Mouse (Mus musculus) hindbrain, embryonic 15.5 days (tissue): ENCODE measurements around the gene Spint5. TPM values are rescaled to one million over a fixed set of nuclear protein-coding genes. Genes with fewer than 3 reads are reported as not detected.

Source experiments
- ATAC-seq: fragments of 200-750 bp; cut with Nextera tagmentation; 2 replicates; pipeline ENCODE4 v1.8.0; 2017; ENCODE audit warnings: low read depth, moderate number of reproducible peaks, moderate TSS enrichment; ENCODE audit not compliant: low FRiP score
- H3K27ac ChIP-seq: fragments of 300-500 bp; sonication (generic); replicated peaks from 2 replicates; pipeline ENCODE4 v1.5.1; 2015; ENCODE audit warnings: mild to moderate bottlenecking, inconsistent platforms
- H3K27me3 ChIP-seq: fragments of 300-500 bp; sonication (generic); 2 replicates; pipeline ENCODE4 v1.6.1; 2015; ENCODE audit warnings: control low read depth, inconsistent platforms
- H3K36me3 ChIP-seq: fragments of 300-500 bp; sonication (generic); 2 replicates; pipeline ENCODE4 v1.6.1; 2015; ENCODE audit warnings: control low read depth, inconsistent platforms
- H3K4me1 ChIP-seq: fragments of 300-500 bp; sonication (generic); replicated peaks from 2 replicates; pipeline ENCODE4 v1.6.1; 2015; ENCODE audit warnings: control low read depth, inconsistent platforms
- H3K4me2 ChIP-seq: fragments of 300-500 bp; sonication (generic); 2 replicates; pipeline ENCODE4 v1.6.1; 2015; ENCODE audit warnings: moderate library complexity, mild to moderate bottlenecking, inconsistent platforms
- H3K4me3 ChIP-seq: fragments of 300-500 bp; sonication (generic); 2 replicates; pipeline ENCODE4 v1.5.1; 2015; ENCODE audit warnings: mild to moderate bottlenecking, inconsistent platforms
- H3K9ac ChIP-seq: fragments of 300-500 bp; sonication (generic); 2 replicates; pipeline ENCODE4 v1.6.1; 2015; ENCODE audit warnings: inconsistent platforms
- H3K9me3 ChIP-seq: fragments of 300-500 bp; sonication (generic); 2 replicates; pipeline ENCODE4 v1.6.1; 2016; ENCODE audit warnings: control low read depth, inconsistent platforms
- WGBS: fragments of 180-500 bp; shearing (Covaris S2); methylation state at CpG from one replicate; pipeline ENCODE4 v1.1.7; 2015; 5-methylcytosine and 5-hydroxymethylcytosine counted together
- polyA plus RNA-seq: library from polyadenylated mRNA; unstranded; fragments of >200 nt; fragmentation: Nextera tagmentation; extraction: Ambion mirVana; gene quantifications from 2 replicates; pipeline ENCODE4 v1.2.1, GENCODE M21; 2015

Spint5 gene
- polyA plus RNA-seq: not detected in 2 replicates

DNA sequence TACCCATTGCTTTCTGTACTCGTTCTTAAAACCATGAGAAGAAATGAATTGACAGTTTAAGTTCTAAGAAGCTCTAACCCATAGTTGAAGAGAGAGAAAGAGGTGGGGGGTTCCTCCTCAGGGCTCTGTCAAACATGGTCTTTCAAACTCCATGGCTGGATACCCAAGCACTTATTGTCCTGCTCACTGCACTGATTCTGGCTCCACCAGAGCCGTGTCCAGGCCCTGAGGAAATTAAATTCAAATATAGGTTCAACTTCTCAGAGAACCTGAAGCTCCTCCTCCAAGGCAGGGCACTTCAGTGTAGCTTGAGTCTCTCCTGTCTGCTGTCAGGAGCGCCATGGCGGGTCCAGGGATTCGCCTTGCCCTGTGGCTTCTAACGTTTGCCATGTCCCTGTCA is at the start of gene Spint5:
Gene Spint5 (plus strand): TSS at position 301 of the 400 bp plus-strand sequence.
- Histone ChIP-seq H3K27ac (no peak within 1 kb of the TSS), H3K4me1 (no peaks in the 10 kb centered on the region), H3K9ac (no peak within 1 kb of the TSS), H3K27me3 (no peaks in the 10 kb centered on the region), H3K9me3 (no peaks in the 10 kb centered on the region), H3K36me3 (no peaks in the 10 kb centered on the region), H3K4me3 (no peak within 1 kb of the TSS), H3K4me2 (no peak within 1 kb of the TSS)
- ATAC-seq: no peak
- WGBS: 79% methylated on average over 6 of the region's 6 CpGs

DNA sequence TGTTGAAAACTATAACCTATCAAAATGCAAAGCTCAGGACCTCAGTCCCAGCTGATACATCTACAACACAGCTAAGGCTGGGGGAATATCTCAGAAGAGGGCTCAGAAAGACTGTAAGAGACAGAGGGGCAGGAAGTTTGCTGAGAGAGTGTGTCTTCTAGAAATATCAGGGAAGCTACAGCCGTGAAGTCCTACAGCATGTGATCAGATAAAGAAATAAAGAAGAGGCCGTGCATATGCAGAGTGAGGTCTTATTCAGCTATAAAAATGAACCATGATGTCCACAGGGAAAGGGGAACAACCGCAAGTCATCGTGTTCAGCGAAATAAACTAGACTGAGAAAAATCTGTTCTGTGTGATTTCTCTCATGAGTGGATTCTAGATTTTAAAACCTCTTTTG is 44.8 kb upstream of the Spint5 start:
- H3K36me3 ChIP-seq: no peaks in the 10 kb centered on the region
- H3K27me3 ChIP-seq: no peaks in the 10 kb centered on the region
- WGBS: 89% methylated on average over 5 of the region's 5 CpGs
- no peaks in the 10 kb centered on the region for H3K9me3 ChIP-seq
- no peak overlapping the region for H3K9ac ChIP-seq
- H3K27ac ChIP-seq: no peak overlapping the region
- H3K4me3 ChIP-seq: no peak overlapping the region
- no peak for ATAC-seq
- H3K4me2 ChIP-seq: no peak overlapping the region
- no peaks in the 10 kb centered on the region for H3K4me1 ChIP-seq

DNA sequence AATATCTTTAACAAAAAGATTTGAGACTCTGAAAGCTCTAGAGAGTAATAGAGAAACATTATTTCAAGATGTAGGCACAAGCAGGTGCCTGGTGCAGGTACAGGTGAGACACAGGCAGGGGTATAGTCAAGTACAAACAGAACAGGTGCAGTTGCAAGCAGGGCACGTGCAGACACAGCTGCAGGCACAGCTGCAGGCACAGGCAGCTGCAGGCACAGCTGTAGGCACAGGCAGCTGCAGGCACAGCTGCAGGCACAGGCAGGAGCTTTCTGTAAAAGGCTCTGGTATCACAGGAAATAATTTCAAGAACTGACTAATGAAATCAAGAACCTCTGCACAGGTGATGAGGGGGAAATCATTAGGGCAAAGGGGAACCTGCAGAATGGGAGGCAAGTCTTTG is 44.2 kb upstream of the Spint5 start:
- Histone ChIP-seq H3K4me3 (no peak overlapping the region), H3K9me3 (no peaks in the 10 kb centered on the region), H3K27me3 (no peaks in the 10 kb centered on the region), H3K36me3 (no peaks in the 10 kb centered on the region), H3K9ac (no peak overlapping the region), H3K4me2 (no peak overlapping the region), H3K27ac (no peak overlapping the region), H3K4me1 (no peaks in the 10 kb centered on the region)
- no peak for ATAC-seq
- 15% methylated on average over 1 of the region's 1 CpGs for WGBS

DNA sequence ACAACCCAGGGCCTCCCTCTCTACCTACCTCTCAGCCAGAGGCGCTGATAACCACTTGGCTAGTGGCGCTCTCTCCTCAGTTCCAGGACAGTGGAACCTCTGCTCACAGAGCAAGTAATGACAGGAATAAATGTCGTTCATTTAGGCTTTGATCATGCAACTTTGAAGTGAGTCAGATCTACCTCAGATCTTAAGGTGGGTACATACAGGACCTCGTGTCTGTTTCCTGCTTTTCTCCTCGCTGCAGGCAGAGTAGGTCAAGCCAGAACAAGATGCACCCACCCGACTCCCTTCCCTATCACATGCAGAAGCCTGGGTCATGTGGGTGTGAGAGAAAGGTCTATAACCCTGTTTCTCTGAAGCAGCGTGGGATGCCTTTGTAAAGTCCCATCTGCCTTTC is 41.1 kb upstream of the Spint5 start, which contains the start of gene Wfdc11:
Gene Wfdc11 (minus strand): TSS at position 101 of the 400 bp plus-strand sequence.
- Histone ChIP-seq H3K4me1 (peaks cover 6% of the 10 kb centered on the region), H3K9ac (no peak within 1 kb of the TSS), H3K27me3 (no peaks in the 10 kb centered on the region), H3K27ac (no peak within 1 kb of the TSS), H3K4me2 (no peak within 1 kb of the TSS), H3K9me3 (no peaks in the 10 kb centered on the region), H3K36me3 (no peaks in the 10 kb centered on the region), H3K4me3 (no peak within 1 kb of the TSS)
- WGBS: 81% methylated on average over 7 of the region's 7 CpGs
- no peak for ATAC-seq

DNA sequence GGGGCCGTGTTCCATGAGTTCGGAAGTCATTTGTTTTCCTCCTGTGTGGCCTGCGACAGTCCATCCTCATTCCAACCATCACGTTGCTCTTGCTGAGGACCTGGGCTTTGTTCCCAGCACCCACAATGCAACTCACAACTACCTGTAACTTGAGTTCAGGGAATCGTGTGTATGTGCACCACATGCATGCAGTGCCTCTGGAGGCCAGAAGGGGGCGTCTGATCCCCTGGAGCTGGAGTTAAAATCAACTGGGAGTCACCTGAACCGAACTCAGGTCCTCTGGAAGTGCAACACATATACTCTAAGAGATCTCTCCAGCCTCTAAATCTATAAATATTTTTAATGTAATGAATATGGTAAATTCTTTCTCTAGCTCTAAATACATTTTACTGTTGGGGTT is 39.0 kb upstream of the Spint5 start:
- no peaks in the 10 kb centered on the region for H3K36me3 ChIP-seq
- peaks cover 9% of the 10 kb centered on the region for H3K4me1 ChIP-seq

DNA sequence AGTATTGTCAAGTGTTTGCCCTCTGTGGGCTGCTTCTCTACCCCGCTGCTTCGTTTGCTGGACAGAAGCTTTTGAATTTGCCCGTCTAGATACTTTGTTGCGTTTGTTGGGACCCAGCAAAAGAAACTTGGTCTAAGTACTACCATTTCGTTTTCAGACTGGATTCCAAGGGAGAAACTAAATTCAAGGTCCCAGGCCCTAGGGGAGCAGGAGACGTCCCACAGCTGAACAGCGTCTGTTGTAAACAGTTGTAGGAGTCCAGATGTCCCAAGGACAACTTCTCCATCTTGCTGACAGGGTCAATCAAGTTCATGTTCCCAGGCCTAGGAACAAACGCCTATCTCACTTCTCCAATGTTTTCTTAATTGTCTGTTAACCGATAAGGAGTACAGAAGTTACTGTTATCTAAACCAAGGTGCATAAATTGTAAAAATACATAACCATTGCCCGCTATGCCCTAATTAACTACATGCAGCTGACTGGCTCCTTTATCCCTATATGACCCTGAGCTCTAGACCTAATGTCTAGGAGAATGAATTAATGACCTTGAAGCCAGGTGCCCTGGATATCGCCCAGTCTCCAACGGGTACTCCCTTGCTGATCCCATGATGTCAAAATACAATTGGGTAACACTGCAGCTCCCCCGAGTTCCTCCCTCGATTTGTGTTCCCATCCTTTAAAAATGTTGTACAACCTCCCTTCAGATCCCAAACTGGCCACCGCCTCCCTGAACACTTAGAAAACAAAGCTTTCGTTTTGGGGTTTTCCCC is 38.0 kb upstream of the Spint5 start:
- no peaks in the 10 kb centered on the region for H3K36me3 ChIP-seq
- H3K4me2 ChIP-seq: no peak overlapping the region
- peaks cover 9% of the 10 kb centered on the region for H3K4me1 ChIP-seq
- 89% methylated on average over 16 of the region's 16 CpGs for WGBS
- no peak overlapping the region for H3K27ac ChIP-seq
- no peak overlapping the region for H3K4me3 ChIP-seq
- ATAC-seq: no peak
- no peaks in the 10 kb centered on the region for H3K9me3 ChIP-seq
- H3K9ac ChIP-seq: no peak overlapping the region
- no peaks in the 10 kb centered on the region for H3K27me3 ChIP-seq

More for the DNA sequence above, 39.0 kb upstream of the Spint5 start:
- no peaks in the 10 kb centered on the region for H3K9me3 ChIP-seq
- H3K9ac ChIP-seq: no peak overlapping the region
- no peaks in the 10 kb centered on the region for H3K27me3 ChIP-seq
- WGBS: 80% methylated on average over 7 of the region's 7 CpGs
- no peak for ATAC-seq
- H3K27ac ChIP-seq: no peak overlapping the region
- no peak overlapping the region for H3K4me2 ChIP-seq
- no peak overlapping the region for H3K4me3 ChIP-seq

DNA sequence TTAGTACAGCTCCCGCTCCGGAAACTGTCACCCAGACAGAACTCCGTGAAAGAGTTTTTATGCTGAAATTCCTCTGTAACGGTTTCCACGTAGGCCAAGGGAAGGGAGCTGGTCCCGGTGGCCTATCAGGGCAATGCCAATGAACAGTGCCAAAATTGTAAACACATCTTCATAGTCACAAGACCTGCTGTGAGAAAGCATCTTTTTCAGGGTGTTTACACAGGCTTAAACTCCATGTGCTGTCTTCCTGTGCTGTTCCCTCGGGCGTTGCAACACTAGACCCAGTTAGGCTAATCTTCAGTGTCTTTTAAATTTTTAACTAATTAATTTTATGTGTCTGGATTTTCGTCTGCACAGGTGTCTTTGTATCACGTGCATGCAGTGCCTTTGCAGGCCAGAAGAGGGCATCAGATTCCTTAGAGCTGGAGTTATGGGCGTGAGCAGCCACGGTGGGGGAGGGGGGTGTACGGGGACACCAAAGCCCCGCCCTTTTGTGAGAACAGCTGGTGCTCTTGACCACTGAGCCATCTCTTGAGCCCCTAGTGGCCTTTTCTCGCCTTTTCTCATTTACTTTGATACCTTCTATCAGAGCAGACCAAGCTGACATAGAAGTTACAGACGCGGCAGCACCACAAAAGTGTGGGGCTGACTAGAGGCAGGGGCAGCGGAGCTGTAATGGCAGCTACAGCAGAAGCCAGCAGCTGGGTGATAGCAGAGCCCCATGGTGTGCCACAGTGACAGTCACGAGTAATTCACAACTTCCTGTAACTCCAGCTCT is 36.1 kb upstream of the Spint5 start:
- H3K27ac ChIP-seq: no peak overlapping the region
- peak; percentile 71 for ATAC-seq
- no peak overlapping the region for H3K9ac ChIP-seq
- no peaks in the 10 kb centered on the region for H3K27me3 ChIP-seq
- no peaks in the 10 kb centered on the region for H3K36me3 ChIP-seq
- H3K4me3 ChIP-seq: peak overlapping the region; percentile 33
- WGBS: 24% methylated on average over 19 of the region's 19 CpGs
- H3K9me3 ChIP-seq: no peaks in the 10 kb centered on the region
- H3K4me2 ChIP-seq: peak overlapping the region; percentile 50
- peaks cover 9% of the 10 kb centered on the region for H3K4me1 ChIP-seq

DNA sequence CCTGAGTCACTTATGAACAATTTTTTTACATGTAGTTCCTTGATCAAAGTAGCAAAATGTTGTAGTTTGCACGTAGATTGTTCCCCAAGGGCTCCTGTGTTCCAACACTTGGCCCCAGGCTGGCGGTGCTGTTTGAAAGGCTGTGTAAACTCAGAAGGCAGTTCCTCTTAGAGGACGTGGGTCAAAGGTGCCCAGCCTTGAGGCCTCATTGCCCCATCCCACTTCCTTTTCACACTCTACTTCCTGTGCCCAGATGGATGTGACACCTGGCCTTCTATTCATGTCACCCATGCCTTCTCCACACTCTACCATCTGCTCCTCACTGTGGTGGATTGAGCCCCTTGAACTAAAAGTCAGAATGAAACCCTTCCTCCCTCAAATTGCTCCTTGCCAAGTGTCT is 35.2 kb upstream of the Spint5 start:
- H3K4me3 ChIP-seq: no peak overlapping the region
- no peak overlapping the region for H3K4me2 ChIP-seq
- H3K9ac ChIP-seq: no peak overlapping the region
- no peaks in the 10 kb centered on the region for H3K36me3 ChIP-seq
- peaks cover 9% of the 10 kb centered on the region for H3K4me1 ChIP-seq
- ATAC-seq: no peak
- H3K9me3 ChIP-seq: no peaks in the 10 kb centered on the region
- H3K27ac ChIP-seq: no peak overlapping the region
- H3K27me3 ChIP-seq: no peaks in the 10 kb centered on the region
- 57% methylated on average over 3 of the region's 3 CpGs for WGBS

DNA sequence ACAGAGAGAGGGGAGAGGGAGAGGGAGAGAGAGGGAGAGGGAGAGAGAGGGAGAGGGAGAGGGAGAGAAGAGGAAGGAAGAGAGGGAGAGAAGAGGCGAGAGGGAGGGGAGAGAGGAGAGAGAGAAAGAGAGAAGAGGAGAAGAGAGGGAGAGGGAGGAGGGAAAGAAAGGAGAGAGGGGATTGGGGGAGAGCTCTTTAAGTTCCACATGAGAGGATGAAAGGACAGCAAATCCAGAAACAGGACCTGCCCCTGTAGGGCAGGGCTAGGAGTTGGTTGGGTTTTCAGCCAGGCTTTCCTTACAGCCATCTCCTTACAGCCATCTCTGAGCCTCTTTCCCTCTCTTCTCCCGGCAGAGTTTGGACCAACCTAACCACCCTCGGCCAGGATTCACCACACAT is 30.3 kb upstream of the Spint5 start, which contains the start of gene Wfdc13:
Gene Wfdc13 (plus strand): TSS at position 301 of the 400 bp plus-strand sequence.
- Histone ChIP-seq H3K4me2 (no peak within 1 kb of the TSS), H3K9ac (no peak within 1 kb of the TSS), H3K4me3 (no peak within 1 kb of the TSS), H3K36me3 (no peaks in the 10 kb centered on the region), H3K27ac (no peak within 1 kb of the TSS), H3K4me1 (no peaks in the 10 kb centered on the region), H3K27me3 (no peaks in the 10 kb centered on the region), H3K9me3 (no peaks in the 10 kb centered on the region)
- whole genome bisulfite sequencing: 64% methylated on average over 3 of the region's 3 CpGs
- ATAC-seq: no peak

DNA sequence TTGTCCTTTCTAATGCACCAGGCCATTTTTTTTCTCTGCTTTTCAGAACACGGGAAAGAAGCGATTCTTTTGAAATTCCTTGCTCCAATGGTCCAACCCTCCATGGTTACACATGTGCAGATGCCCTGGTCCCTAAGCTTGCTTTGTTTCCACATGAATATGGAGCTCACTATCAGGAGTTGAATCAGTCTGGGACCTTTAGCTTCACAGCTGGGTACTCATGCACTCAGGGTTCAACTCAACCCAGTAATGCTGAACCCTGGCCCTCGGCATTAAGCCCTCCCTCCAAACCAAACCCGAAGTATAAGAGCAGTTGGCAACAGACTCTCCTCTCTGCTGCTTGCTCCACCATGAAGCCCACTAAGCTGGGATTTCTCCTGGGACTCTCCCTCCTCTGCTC is 16.9 kb upstream of the Spint5 start, which contains the start of gene Spint4:
Gene Spint4 (plus strand): TSS at position 301 of the 400 bp plus-strand sequence.
- no peaks in the 10 kb centered on the region for H3K27me3 ChIP-seq
- H3K4me3 ChIP-seq: no peak within 1 kb of the TSS
- no peaks in the 10 kb centered on the region for H3K4me1 ChIP-seq
- no peak within 1 kb of the TSS for H3K9ac ChIP-seq
- H3K9me3 ChIP-seq: no peaks in the 10 kb centered on the region
- 70% methylated on average over 4 of the region's 4 CpGs for WGBS
- no peak for ATAC-seq
- no peaks in the 10 kb centered on the region for H3K36me3 ChIP-seq
- H3K27ac ChIP-seq: no peak within 1 kb of the TSS
- H3K4me2 ChIP-seq: no peak within 1 kb of the TSS

DNA sequence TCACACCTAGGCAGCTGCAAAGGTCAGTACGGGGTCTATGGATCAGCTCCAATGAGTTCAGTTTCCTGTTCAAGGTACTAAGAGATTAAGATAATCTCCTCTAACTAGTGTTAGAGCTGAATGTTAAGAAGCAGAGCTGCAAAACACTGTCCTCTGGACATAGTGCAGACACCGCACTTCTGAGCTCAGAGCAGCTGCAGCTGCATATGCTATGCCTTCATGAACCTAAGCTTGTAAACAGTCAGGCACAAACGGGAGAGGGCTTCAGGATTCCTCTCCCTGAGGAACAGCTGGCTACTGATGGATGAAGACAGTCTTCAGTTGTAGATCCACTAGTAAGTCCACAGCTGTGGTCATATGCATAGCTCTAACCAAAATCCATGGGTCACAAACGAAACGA is 14.1 kb upstream of the Spint5 start:
- H3K9me3 ChIP-seq: no peaks in the 10 kb centered on the region
- no peak overlapping the region for H3K9ac ChIP-seq
- H3K4me2 ChIP-seq: no peak overlapping the region
- H3K4me1 ChIP-seq: no peaks in the 10 kb centered on the region
- ATAC-seq: no peak
- H3K27me3 ChIP-seq: no peaks in the 10 kb centered on the region
- H3K27ac ChIP-seq: no peak overlapping the region
- H3K4me3 ChIP-seq: no peak overlapping the region
- H3K36me3 ChIP-seq: no peaks in the 10 kb centered on the region
- WGBS: 85% methylated on average over 5 of the region's 5 CpGs

DNA sequence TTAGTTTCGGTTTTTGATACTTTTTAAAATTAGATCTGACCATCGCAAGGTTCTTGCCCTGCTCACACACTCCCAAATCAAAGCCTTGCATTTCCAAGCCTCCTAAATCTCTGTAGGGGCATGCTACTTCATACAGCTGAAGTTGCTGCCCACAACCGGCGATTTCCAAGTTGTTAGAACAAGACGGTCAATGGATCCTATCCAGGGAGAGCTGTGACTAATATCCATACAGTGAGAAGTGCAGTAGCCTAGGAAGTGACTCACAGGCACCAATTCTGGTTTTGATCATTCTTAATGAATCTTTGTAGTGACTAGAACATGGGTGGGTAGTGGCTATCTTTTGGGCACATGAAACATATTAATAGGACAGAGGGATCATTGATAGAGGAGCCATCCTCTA is 13.3 kb upstream of the Spint5 start:
- H3K4me3 ChIP-seq: no peak overlapping the region
- no peaks in the 10 kb centered on the region for H3K4me1 ChIP-seq
- H3K9me3 ChIP-seq: no peaks in the 10 kb centered on the region
- ATAC-seq: no peak
- no peaks in the 10 kb centered on the region for H3K27me3 ChIP-seq
- no peak overlapping the region for H3K9ac ChIP-seq
- H3K4me2 ChIP-seq: no peak overlapping the region
- H3K27ac ChIP-seq: no peak overlapping the region
- H3K36me3 ChIP-seq: no peaks in the 10 kb centered on the region
- 92% methylated on average over 5 of the region's 5 CpGs for WGBS
